ENCODE assay signal across 8 mouse cellular contexts in the genomic region with DNA sequence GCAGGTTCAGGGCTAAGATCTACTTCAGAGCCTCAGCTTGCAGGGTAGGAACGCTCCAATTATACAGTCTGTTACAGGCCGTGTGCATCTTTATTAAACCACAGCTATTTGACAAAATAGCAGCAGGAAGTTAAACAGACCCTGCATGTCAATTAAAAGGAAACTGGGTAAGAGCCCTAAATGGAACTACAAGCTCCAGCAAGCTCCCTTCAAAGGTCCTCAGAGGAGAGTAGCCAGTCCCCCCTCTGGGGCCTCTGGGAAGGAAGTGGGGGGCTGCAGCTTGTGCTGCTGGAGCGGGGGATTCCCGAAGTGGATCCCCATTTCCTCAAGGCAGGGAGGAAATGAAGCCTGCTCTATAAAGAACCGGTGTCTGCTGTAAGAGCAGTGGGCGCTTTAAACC. TPM values are rescaled to one million over a fixed set of nuclear protein-coding genes. Genes with fewer than 3 reads are reported as not detected.
DNase-seq lines count a peak whose midpoint lies in the region; ATAC-seq and TF ChIP-seq lines count a peak whose summit lies in the region.

No protein-coding gene starts in this region.

- no peak overlapping the region for H3K9ac ChIP-seq in lung, embryonic 15.5 days
- H3K9ac ChIP-seq in embryonic facial prominence, embryonic 13.5 days: peak overlapping the region; percentile 53; the same call in 1 of the 2 replicates
- H3K9ac ChIP-seq in intestine, embryonic 14.5 days (ENCODE audit: low read length): 0 out of 2 replicates have a peak overlapping the region, but pooled peaks have one; percentile 13
- no peak overlapping the region for H3K9ac ChIP-seq in neural tube, embryonic 13.5 days

- no peak for TF ChIP-seq CTCF in lung, adult 2 months (IDR thresholded peaks at IDR 0.05; ENCODE audit: insufficient read depth, low read length)

- H3K27me3 ChIP-seq in lung, embryonic 15.5 days: no peaks in the 10 kb centered on the region
- H3K27me3 ChIP-seq in embryonic facial prominence, embryonic 13.5 days: no peaks in the 10 kb centered on the region
- no peaks in the 10 kb centered on the region for H3K27me3 ChIP-seq in intestine, embryonic 14.5 days (replicated peaks; ENCODE audit: control insufficient read depth, insufficient read depth, low read length)
- no peaks in the 10 kb centered on the region for H3K27me3 ChIP-seq in neural tube, embryonic 13.5 days

- no peak overlapping the region for H3K4me3 ChIP-seq in lung, embryonic 15.5 days
- no peak overlapping the region for H3K4me3 ChIP-seq in lung, adult 2 months (replicated peaks; ENCODE audit: extremely low read depth, low read depth, low read length)
- H3K4me3 ChIP-seq in embryonic facial prominence, embryonic 13.5 days: no peak overlapping the region
- H3K4me3 ChIP-seq in intestine, embryonic 14.5 days (ENCODE audit: low read depth, low read length): no peak overlapping the region
- no peak overlapping the region for H3K4me3 ChIP-seq in neural tube, embryonic 13.5 days

- 41% methylated on average over 6 of the region's 6 CpGs for WGBS in lung, embryonic 15.5 days
- 34% methylated on average over 6 of the region's 6 CpGs for WGBS in lung, adult 2 months
- WGBS in embryonic facial prominence, embryonic 13.5 days: 33% methylated on average over 6 of the region's 6 CpGs
- 28% methylated on average over 6 of the region's 6 CpGs for WGBS in intestine, embryonic 14.5 days
- 52% methylated on average over 6 of the region's 6 CpGs for WGBS in neural tube, embryonic 13.5 days

- H3K27ac ChIP-seq in lung, embryonic 15.5 days: peak overlapping the region; percentile 70
- H3K27ac ChIP-seq in embryonic facial prominence, embryonic 13.5 days: peak overlapping the region; percentile 86
- H3K27ac ChIP-seq in intestine, embryonic 14.5 days (ENCODE audit: low read depth): peak overlapping the region; percentile 83
- peak overlapping the region; percentile 30 for H3K27ac ChIP-seq in neural tube, embryonic 13.5 days (replicated peaks)

- no peaks in the 10 kb centered on the region for H3K36me3 ChIP-seq in lung, embryonic 15.5 days
- peaks cover 15% of the 10 kb centered on the region for H3K36me3 ChIP-seq in embryonic facial prominence, embryonic 13.5 days
- H3K36me3 ChIP-seq in intestine, embryonic 14.5 days (ENCODE audit: control insufficient read depth, insufficient read depth, low read length): peaks cover 6% of the 10 kb centered on the region; the same call in 1 of the 2 replicates
- H3K36me3 ChIP-seq in neural tube, embryonic 13.5 days: no peaks in the 10 kb centered on the region

- no peak overlapping the region for H3K4me2 ChIP-seq in lung, embryonic 15.5 days
- H3K4me2 ChIP-seq in embryonic facial prominence, embryonic 13.5 days: no peak overlapping the region
- H3K4me2 ChIP-seq in intestine, embryonic 14.5 days (ENCODE audit: low read length): 0 out of 2 replicates have a peak overlapping the region, but pooled peaks have one; percentile 16
- H3K4me2 ChIP-seq in neural tube, embryonic 13.5 days: no peak overlapping the region

- H3K4me1 ChIP-seq in lung, embryonic 15.5 days: peaks cover 45% of the 10 kb centered on the region
- H3K4me1 ChIP-seq in lung, adult 2 months (ENCODE audit: control insufficient read depth, insufficient read depth, low read length): peaks cover 19% of the 10 kb centered on the region
- H3K4me1 ChIP-seq in embryonic facial prominence, embryonic 13.5 days: peaks cover 37% of the 10 kb centered on the region
- H3K4me1 ChIP-seq in intestine, embryonic 14.5 days (replicated peaks; ENCODE audit: control insufficient read depth, insufficient read depth, low read length): peaks cover 37% of the 10 kb centered on the region
- H3K4me1 ChIP-seq in neural tube, embryonic 13.5 days (replicated peaks): peaks cover 59% of the 10 kb centered on the region

- no peak for ATAC-seq in lung, embryonic 15.5 days (ENCODE audit: borderline replicate concordance, extremely low read depth, low FRiP score, low TSS enrichment)
- ATAC-seq in embryonic facial prominence, embryonic 13.5 days (ENCODE audit: insufficient number of reproducible peaks, insufficient read depth, low FRiP score, low TSS enrichment, low read depth): 0 out of 2 replicates have a peak, but pooled peaks have one; percentile 27
- no peak for ATAC-seq in intestine, embryonic 14.5 days (replicated peaks; ENCODE audit: low FRiP score, low TSS enrichment, low read depth)
- no peak for ATAC-seq in neural tube, embryonic 13.5 days (ENCODE audit: low read depth)

- no peaks in the 10 kb centered on the region for H3K9me3 ChIP-seq in lung, embryonic 15.5 days
- H3K9me3 ChIP-seq in embryonic facial prominence, embryonic 13.5 days: no peaks in the 10 kb centered on the region
- no peaks in the 10 kb centered on the region for H3K9me3 ChIP-seq in intestine, embryonic 14.5 days (ENCODE audit: control insufficient read depth, low read length)
- no peaks in the 10 kb centered on the region for H3K9me3 ChIP-seq in neural tube, embryonic 13.5 days

- DNase-seq in lung, adult 2 months: no peak
- DNase-seq in intestine, embryonic 14.5 days (ENCODE audit: low spot score): no peak
- DNase-seq in layer of hippocampus, adult 18-20 months (ENCODE audit: low spot score in 2 of 2): no peak
- no peak for DNase-seq in layer of hippocampus, adult 9-10 months (ENCODE audit: low spot score)
- DNase-seq in right cerebral cortex, postnatal 14 days: no peak

- no peak for TF ChIP-seq POLR2A in lung, adult 2 months (IDR thresholded peaks at IDR 0.05; ENCODE audit: borderline replicate concordance, extremely low read depth, low read depth, low read length)

RNA-seq across cellular contexts. Expression of gene Amz1, which starts 47.7 kb away (rescaled TPM):
- 1.2 and 1.3 TPM in 2 replicates for polyA plus RNA-seq in lung, embryonic 15.5 days (2015; fragmentation: Nextera tagmentation; extraction: Ambion mirVana)
- 13.3 and 14.8 TPM in 2 replicates for polyA plus RNA-seq in lung, adult 2 months (2012; rRNA removed)
- 0.63 and 0.83 TPM in 2 replicates for polyA plus RNA-seq in embryonic facial prominence, embryonic 13.5 days (2015; fragmentation: Nextera tagmentation; extraction: Ambion mirVana)
- 1.2 and 1.3 TPM in 2 replicates for polyA plus RNA-seq in intestine, embryonic 14.5 days (2014; fragmentation: Nextera tagmentation; extraction: Ambion mirVana)
- polyA plus RNA-seq in neural tube, embryonic 13.5 days (2015; fragmentation: Nextera tagmentation; extraction: Ambion mirVana): 1.6 and 2.1 TPM in 2 replicates
- 10 to 100 TPM; 12.1 to 15.0 TPM for total RNA-seq in layer of hippocampus, adult 18-20 months (2021)

RNA-seq across cellular contexts. Expression of gene Gna12, which starts 58.6 kb away (rescaled TPM):
- 50.9 and 59.9 TPM in 2 replicates for polyA plus RNA-seq in lung, embryonic 15.5 days (2015; fragmentation: Nextera tagmentation; extraction: Ambion mirVana)
- 112 and 120 TPM in 2 replicates for polyA plus RNA-seq in lung, adult 2 months (2012; rRNA removed)
- polyA plus RNA-seq in embryonic facial prominence, embryonic 13.5 days (2015; fragmentation: Nextera tagmentation; extraction: Ambion mirVana): 9.3 and 14.3 TPM in 2 replicates
- polyA plus RNA-seq in intestine, embryonic 14.5 days (2014; fragmentation: Nextera tagmentation; extraction: Ambion mirVana): 15.7 and 17.7 TPM in 2 replicates
- polyA plus RNA-seq in neural tube, embryonic 13.5 days (2015; fragmentation: Nextera tagmentation; extraction: Ambion mirVana): 20.5 and 35.0 TPM in 2 replicates
- 10 to 100 TPM; 86.2 to 95.6 TPM for total RNA-seq in layer of hippocampus, adult 18-20 months (2021)

Comparison
In these comparisons a context has a peak if more than half of its experiments do, and no peak if none do; other contexts are left out.
1. H3K27ac ChIP-seq: peak in every context shown above with its lines; median percentile 86 in embryonic facial prominence, embryonic 13.5 days; 83 in intestine, embryonic 14.5 days; 70 in lung, embryonic 15.5 days; 30 in neural tube, embryonic 13.5 days.
2. H3K9ac ChIP-seq: peak in embryonic facial prominence, embryonic 13.5 days (single experiment) and intestine, embryonic 14.5 days (single experiment); none in lung, embryonic 15.5 days (single experiment) and neural tube, embryonic 13.5 days (single experiment).